Mouse (Mus musculus) cerebellum, adult 11 months (tissue): ENCODE measurements around the gene Rab4a.

ENCODE experiments used
- DNase-seq: peaks from one replicate; pipeline ENCODE4 v3.0.0; 2022

Gene Rab4a

GRCm38 (mm10) chr8:123815325-123815724, 9.5 kb downstream of the Rab4a start:
- no peak for DNase-seq

- no peak for DNase-seq
These were observed 11.2 kb downstream of the Rab4a start for GRCm38 (mm10) chr8:123816939-123817338.

GRCm38 (mm10) chr8:123817747-123818146, 12.0 kb downstream of the Rab4a start:
- DNase-seq, result no peak

- no peak for DNase-seq
These were observed 14.2 kb downstream of the Rab4a start for GRCm38 (mm10) chr8:123819683-123820610.

GRCm38 (mm10) chr8:123820780-123821179, 15.0 kb downstream of the Rab4a start:
- no peak for DNase-seq

GRCm38 (mm10) chr8:123823111-123823510, 17.3 kb downstream of the Rab4a start:
- DNase-seq, result no peak

GRCm38 (mm10) chr8:123823532-123824123, 17.8 kb downstream of the Rab4a start:
- no peak for DNase-seq

- DNase-seq, result no peak
These were observed 20.2 kb downstream of the Rab4a start for GRCm38 (mm10) chr8:123826001-123826400.

GRCm38 (mm10) chr8:123826758-123827157, 21.0 kb downstream of the Rab4a start:
- DNase-seq, result no peak

- no peak for DNase-seq
These were observed 21.7 kb downstream of the Rab4a start for GRCm38 (mm10) chr8:123827523-123827922.

- no peak for DNase-seq
These were observed 27.0 kb downstream of the Rab4a start for GRCm38 (mm10) chr8:123832757-123833156.

GRCm38 (mm10) chr8:123835451-123835850, 29.7 kb downstream of the Rab4a start:
- DNase-seq, result peak; percentile 74

GRCm38 (mm10) chr8:123836354-123836753, 30.6 kb downstream of the Rab4a start:
- no peak for DNase-seq

- DNase-seq, result no peak
These were observed 32.7 kb downstream of the Rab4a start for GRCm38 (mm10) chr8:123838496-123838895.

- DNase-seq, result no peak
These were observed 35.0 kb downstream of the Rab4a start for GRCm38 (mm10) chr8:123840578-123841345.

GRCm38 (mm10) chr8:123842086-123842485, 36.3 kb downstream of the Rab4a start:
- DNase-seq, result no peak

- no peak for DNase-seq
These were observed 38.6 kb downstream of the Rab4a start for GRCm38 (mm10) chr8:123844341-123844740.

GRCm38 (mm10) chr8:123845114-123845513, 39.3 kb downstream of the Rab4a start:
- DNase-seq, result no peak

GRCm38 (mm10) chr8:123845991-123846390, 40.2 kb downstream of the Rab4a start:
- DNase-seq, result no peak

GRCm38 (mm10) chr8:123846509-123846908, 40.7 kb downstream of the Rab4a start:
- no peak for DNase-seq

- DNase-seq, result peak; percentile 50
These were observed 41.8 kb downstream of the Rab4a start for GRCm38 (mm10) chr8:123847546-123847945.

- no peak for DNase-seq
These were observed 43.6 kb downstream of the Rab4a start for GRCm38 (mm10) chr8:123849352-123849751.

GRCm38 (mm10) chr8:123851590-123851989, 45.8 kb downstream of the Rab4a start:
- DNase-seq, result no peak
